Mouse (Mus musculus) hindbrain, postnatal 0 days (tissue): ENCODE data around the gene Col6a1. TPM values are rescaled to one million over a fixed set of nuclear protein-coding genes. Genes with fewer than 3 reads are reported as not detected.

ENCODE experiments used
- ATAC-seq: fragments of 200-750 bp; cut with Nextera tagmentation; 2 replicates; pipeline ENCODE4 v1.8.0; 2017; ENCODE audit warnings: mild to moderate bottlenecking, moderate TSS enrichment, moderate library complexity
- DNase-seq: peaks from one replicate; pipeline ENCODE4 v3.0.0-alpha.2; 2015; ENCODE audit warnings: low spot score
- H3K27ac ChIP-seq: fragments of 300-500 bp; sonication (generic); 2 replicates; pipeline ENCODE4 v1.5.1; 2014; ENCODE audit warnings: mild to moderate bottlenecking
- H3K27me3 ChIP-seq: fragments of 300-500 bp; sonication (generic); 2 replicates; pipeline ENCODE4 v1.6.1; 2014; ENCODE audit warnings: low read length, mixed read lengths; ENCODE audit not compliant: insufficient read depth
- H3K36me3 ChIP-seq: fragments of 300-500 bp; sonication (generic); 2 replicates; pipeline ENCODE4 v1.6.1; 2014; ENCODE audit warnings: low read length, mixed read lengths; ENCODE audit not compliant: insufficient read depth
- H3K4me1 ChIP-seq: fragments of 300-500 bp; sonication (generic); 2 replicates; pipeline ENCODE4 v1.6.1; 2014; ENCODE audit warnings: antibody characterized with exemption, low read length, mixed read lengths; ENCODE audit not compliant: insufficient read depth
- H3K4me2 ChIP-seq: fragments of 300-500 bp; sonication (generic); 2 replicates; pipeline ENCODE4 v1.6.1; 2014; ENCODE audit warnings: low read depth, mild to moderate bottlenecking, low read length, moderate library complexity, mixed read lengths
- H3K4me3 ChIP-seq: fragments of 300-500 bp; sonication (generic); 2 replicates; pipeline ENCODE4 v1.5.1; 2014; ENCODE audit warnings: low read length
- H3K9ac ChIP-seq: fragments of 300-500 bp; sonication (generic); replicated peaks from 2 replicates; pipeline ENCODE4 v1.6.1; 2014; ENCODE audit warnings: mild to moderate bottlenecking, low read length, moderate library complexity, mixed read lengths
- H3K9me3 ChIP-seq: fragments of 300-500 bp; sonication (generic); 2 replicates; pipeline ENCODE4 v1.6.1; 2016; ENCODE audit warnings: low read length, mixed read lengths
- CTCF ChIP-seq: IDR thresholded peaks from 2 replicates; pipeline ENCODE4 v1.5.1; 2016; ENCODE audit warnings: antibody characterized with exemption, control low read depth, low read depth
- WGBS: fragments of 180-500 bp; shearing (Covaris S2); extraction: QIAGEN DNeasy Blood & Tissue Kit; methylation state at CpG from one replicate; pipeline ENCODE4 v1.1.7; 2014; 5-methylcytosine and 5-hydroxymethylcytosine counted together
- polyA plus RNA-seq: library from polyadenylated mRNA; unstranded; fragments of >200 nt; fragmentation: Nextera tagmentation; extraction: Ambion mirVana; gene quantifications from 2 replicates; pipeline ENCODE4 v1.2.1, GENCODE M21; 2015
- total RNA-seq: library from RNA; depleted of rRNA; stranded (reverse); fragments of >200 nt; gene quantifications from 2 replicates; pipeline ENCODE4 v1.2.3, GENCODE M21; 2014

Col6a1 gene
- total and polyA plus RNA-seq, 2 experiments from 2014 or later: 27.0 to 39.0 TPM

DNA sequence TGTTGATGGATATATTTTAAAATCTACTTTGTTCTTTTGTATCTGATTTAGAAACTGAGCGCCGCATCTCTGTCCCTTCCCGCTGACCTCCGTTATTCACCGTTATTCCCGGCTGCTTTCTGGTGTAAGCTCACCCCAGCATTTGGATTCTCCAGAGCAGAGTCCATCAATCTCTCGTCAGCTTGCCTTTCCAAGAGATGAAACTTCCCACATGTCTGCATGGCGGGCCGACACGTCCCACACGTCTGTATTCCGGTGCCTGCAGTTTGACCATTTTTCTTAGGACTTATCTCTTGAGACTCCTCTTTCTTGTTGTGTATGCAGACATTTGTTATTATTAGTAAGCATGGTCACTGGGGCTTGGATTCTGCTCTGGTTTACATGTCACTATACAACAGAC, 42.0 kb downstream of the Col6a1 start:
- Histone ChIP-seq H3K4me3 (no peak overlapping the region), H3K36me3 (no peaks in the 10 kb centered on the region), H3K9me3 (no peaks in the 10 kb centered on the region), H3K27ac (no peak overlapping the region), H3K4me1 (no peaks in the 10 kb centered on the region), H3K9ac (no peak overlapping the region), H3K4me2 (no peak overlapping the region), H3K27me3 (no peaks in the 10 kb centered on the region)
- TF ChIP-seq CTCF: no peak
- WGBS: 73% methylated on average over 12 of the region's 12 CpGs
- DNase-seq (no peak), ATAC-seq (no peak)

DNA sequence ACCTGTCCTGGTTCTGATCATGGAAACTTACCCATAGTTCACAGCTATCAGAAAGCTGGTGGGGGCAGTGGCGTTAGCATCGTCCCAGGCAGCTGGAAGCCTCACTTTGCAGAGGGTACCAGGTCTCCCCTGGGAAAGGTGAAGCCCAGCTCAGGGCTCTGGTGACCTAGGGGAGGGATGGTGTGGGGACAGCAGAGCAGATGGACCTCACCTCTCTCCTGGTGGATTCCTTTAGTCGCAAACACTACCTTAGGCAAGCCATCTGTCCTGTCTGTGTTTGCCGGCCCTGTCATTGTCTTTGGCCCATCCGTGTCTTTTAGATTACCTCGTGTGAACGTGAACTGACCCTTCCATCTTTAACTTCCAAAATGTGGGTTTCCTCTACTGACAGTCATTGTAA, 42.5 kb downstream of the Col6a1 start:
- Histone ChIP-seq H3K4me2 (no peak overlapping the region), H3K9me3 (no peaks in the 10 kb centered on the region), H3K36me3 (no peaks in the 10 kb centered on the region), H3K4me1 (no peaks in the 10 kb centered on the region), H3K27ac (no peak overlapping the region), H3K27me3 (no peaks in the 10 kb centered on the region), H3K4me3 (no peak overlapping the region), H3K9ac (no peak overlapping the region)
- no peak for TF ChIP-seq CTCF
- no peak for DNase-seq
- 59% methylated on average over 7 of the region's 7 CpGs for WGBS
- ATAC-seq: no peak

DNA sequence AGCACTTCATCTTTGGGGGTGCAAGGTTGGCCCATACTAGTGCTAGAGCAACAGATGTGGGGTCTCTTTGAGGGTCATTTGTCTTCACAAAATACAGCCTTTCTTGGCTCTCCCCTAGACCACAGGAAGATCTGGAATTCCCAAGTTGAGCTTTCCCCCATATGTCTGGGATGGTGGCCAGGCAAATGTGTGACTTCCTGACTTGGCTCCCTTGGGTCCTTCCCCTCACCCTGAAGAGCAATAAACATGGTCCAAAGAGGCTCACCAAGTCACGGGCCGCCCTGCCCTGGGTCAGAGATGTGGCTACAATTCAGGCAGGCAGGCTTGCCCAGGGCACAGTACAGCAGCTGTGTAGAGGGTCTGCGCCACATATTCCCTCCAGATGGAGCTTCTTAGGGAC, 44.1 kb downstream of the Col6a1 start:
- Histone ChIP-seq H3K27me3 (no peaks in the 10 kb centered on the region), H3K27ac (no peak overlapping the region), H3K9me3 (no peaks in the 10 kb centered on the region), H3K4me1 (no peaks in the 10 kb centered on the region), H3K4me2 (no peak overlapping the region), H3K9ac (no peak overlapping the region), H3K4me3 (no peak overlapping the region), H3K36me3 (no peaks in the 10 kb centered on the region)
- no peak for ATAC-seq
- WGBS: 82% methylated on average over 3 of the region's 3 CpGs
- no peak for DNase-seq
- TF ChIP-seq CTCF: no peak

DNA sequence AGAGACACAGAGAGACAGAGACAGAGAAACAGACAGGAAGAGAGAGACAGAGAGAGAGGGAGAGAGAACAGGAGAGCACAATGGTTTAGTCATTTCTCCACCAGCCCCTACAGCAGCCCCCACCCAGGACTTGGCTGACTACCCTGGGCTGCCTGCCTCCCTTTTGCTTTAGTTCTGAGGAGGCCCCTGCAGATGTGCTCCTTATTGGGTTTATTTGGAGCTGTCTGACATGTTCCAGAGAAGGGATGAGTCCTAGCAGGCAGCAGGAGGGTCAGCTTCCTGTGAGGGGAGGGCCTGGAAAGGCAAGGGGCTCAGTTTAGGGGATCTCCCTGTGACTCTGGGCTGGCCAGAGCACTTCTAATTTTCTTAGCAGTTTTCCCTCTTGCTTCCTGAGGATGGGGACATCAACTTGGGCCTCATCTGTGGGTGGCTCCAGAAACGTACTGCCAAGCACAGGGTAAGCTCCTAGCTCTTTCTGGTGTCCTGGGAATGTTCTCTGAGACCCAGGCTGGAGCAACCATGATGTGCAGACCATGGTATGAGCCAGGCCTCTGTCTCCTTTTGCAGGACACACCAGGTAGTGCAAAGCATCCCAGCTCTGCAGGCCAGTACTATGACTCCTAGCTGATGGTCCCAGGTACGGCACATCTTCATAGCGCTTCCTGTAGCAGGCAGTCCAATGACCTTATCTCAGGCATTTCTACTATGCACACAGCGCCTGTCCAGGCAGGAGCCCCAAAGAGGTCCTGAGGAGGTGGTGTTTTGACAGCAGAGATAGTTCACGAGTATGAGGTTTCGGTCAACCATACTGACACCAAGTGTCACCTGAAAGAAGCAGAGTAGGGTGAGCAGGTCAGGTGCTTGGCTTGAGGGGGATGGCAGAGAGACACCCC, 45.0 kb downstream of the Col6a1 start:
- 89% methylated on average over 6 of the region's 6 CpGs for WGBS
- no peak overlapping the region for H3K4me2 ChIP-seq
- H3K9me3 ChIP-seq: no peaks in the 10 kb centered on the region
- no peak overlapping the region for H3K9ac ChIP-seq
- no peak for TF ChIP-seq CTCF
- DNase-seq: no peak
- H3K27ac ChIP-seq: no peak overlapping the region
- no peaks in the 10 kb centered on the region for H3K27me3 ChIP-seq
- no peaks in the 10 kb centered on the region for H3K4me1 ChIP-seq
- ATAC-seq: no peak
- no peak overlapping the region for H3K4me3 ChIP-seq
- no peaks in the 10 kb centered on the region for H3K36me3 ChIP-seq

DNA sequence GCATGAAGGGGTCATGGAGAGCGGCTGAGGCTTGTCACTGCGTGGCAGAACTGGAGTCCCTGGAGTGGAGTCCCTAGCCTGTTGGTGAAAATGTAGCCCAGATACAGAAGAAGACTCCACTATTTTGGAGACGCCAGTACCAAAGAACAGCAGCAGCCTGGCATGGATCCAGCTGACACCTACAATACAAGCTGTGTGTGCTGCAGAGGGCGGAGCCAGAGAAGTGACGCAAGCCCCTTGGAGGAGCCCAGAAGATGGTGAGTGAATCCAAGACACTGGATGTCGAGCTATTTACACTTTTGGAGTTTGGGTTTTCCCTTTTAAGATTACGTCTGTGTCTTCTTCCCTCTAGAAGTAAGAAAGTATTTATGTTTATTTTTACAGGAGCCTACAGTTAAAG, 47.8 kb downstream of the Col6a1 start:
- Histone ChIP-seq H3K4me1 (no peaks in the 10 kb centered on the region), H3K9ac (no peak overlapping the region)
- no peak for DNase-seq

DNA sequence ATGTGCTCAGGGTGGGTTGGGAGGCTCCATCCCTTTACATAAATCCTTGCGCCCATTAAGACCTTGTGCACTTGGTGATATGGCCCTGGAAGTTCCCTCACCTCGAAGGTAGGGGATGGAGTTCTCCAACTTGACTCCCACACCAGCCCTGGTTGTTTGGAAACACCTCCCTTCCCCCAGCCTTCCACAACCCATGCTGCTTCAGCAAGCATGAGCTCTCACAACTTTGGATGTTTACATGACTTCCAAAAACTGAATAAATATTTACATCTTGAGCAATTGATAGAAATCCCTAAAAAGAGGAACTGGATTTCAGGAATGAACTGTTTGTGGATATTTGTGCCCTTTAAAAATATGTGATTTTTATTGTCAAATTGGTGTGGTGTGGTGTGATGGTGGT, 50.7 kb downstream of the Col6a1 start:
- Histone ChIP-seq H3K4me1 (no peaks in the 10 kb centered on the region), H3K27me3 (no peaks in the 10 kb centered on the region), H3K36me3 (no peaks in the 10 kb centered on the region), H3K9me3 (no peaks in the 10 kb centered on the region), H3K27ac (no peak overlapping the region), H3K4me2 (no peak overlapping the region), H3K4me3 (no peak overlapping the region), H3K9ac (no peak overlapping the region)
- 84% methylated on average over 2 of the region's 2 CpGs for WGBS
- ATAC-seq (no peak), DNase-seq (no peak)
- no peak for TF ChIP-seq CTCF

More for the DNA sequence above, 47.8 kb downstream of the Col6a1 start:
- Histone ChIP-seq H3K36me3 (no peaks in the 10 kb centered on the region), H3K27ac (no peak overlapping the region), H3K4me3 (no peak overlapping the region), H3K4me2 (no peak overlapping the region), H3K27me3 (no peaks in the 10 kb centered on the region), H3K9me3 (no peaks in the 10 kb centered on the region)
- WGBS: 60% methylated on average over 7 of the region's 7 CpGs
- ATAC-seq: no peak
- no peak for TF ChIP-seq CTCF

DNA sequence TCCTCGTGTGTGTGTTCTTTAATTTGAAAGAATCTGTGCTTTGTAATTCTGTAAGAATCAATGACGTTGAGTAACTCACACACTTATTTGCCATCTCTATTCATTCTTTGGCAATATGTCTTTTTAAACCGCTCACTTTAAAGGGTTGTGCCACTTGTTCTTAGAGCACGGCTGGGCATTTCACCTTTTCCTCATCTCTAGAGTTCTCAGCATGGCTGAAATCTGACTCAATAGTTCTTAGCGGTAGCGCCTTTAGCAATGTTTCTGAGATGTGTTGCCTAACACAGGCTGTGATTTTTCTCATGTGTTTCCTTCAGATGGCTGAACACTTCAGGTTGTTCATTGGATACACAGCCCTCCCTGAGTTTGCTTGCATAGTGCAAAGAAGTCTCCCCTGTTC, 51.4 kb downstream of the Col6a1 start:
- no peak for TF ChIP-seq CTCF
- no peak overlapping the region for H3K4me3 ChIP-seq
- no peak overlapping the region for H3K27ac ChIP-seq
- H3K4me1 ChIP-seq: no peaks in the 10 kb centered on the region
- no peaks in the 10 kb centered on the region for H3K9me3 ChIP-seq
- DNase-seq: no peak
- H3K27me3 ChIP-seq: no peaks in the 10 kb centered on the region
- no peak overlapping the region for H3K9ac ChIP-seq
- no peak for ATAC-seq
- WGBS: 80% methylated on average over 6 of the region's 6 CpGs
- H3K4me2 ChIP-seq: no peak overlapping the region
- no peaks in the 10 kb centered on the region for H3K36me3 ChIP-seq
